Mouse (Mus musculus) forebrain, embryonic 15.5 days (tissue): ENCODE data around the gene Ltc4s. TPM values are rescaled to one million over a fixed set of nuclear protein-coding genes. Genes with fewer than 3 reads are reported as not detected.
A peak's percentile ranks its signal among the peaks of the same experiment; 100 is the strongest.

Experiments
- ATAC-seq: fragments of 200-750 bp; cut with Nextera tagmentation; replicated peaks from 2 replicates; pipeline ENCODE4 v1.8.0; 2017; ENCODE audit warnings: mild to moderate bottlenecking, moderate TSS enrichment, moderate library complexity
- H3K27ac ChIP-seq: fragments of 300-500 bp; sonication (generic); replicated peaks from 2 replicates; pipeline ENCODE4 v1.5.1; 2015; ENCODE audit warnings: mild to moderate bottlenecking, inconsistent platforms
- H3K27me3 ChIP-seq: fragments of 300-500 bp; sonication (generic); 2 replicates; pipeline ENCODE4 v1.6.1; 2015; ENCODE audit warnings: inconsistent platforms
- H3K36me3 ChIP-seq: fragments of 300-500 bp; sonication (generic); 2 replicates; pipeline ENCODE4 v1.6.1; 2015; ENCODE audit warnings: mild to moderate bottlenecking, inconsistent platforms
- H3K4me1 ChIP-seq: fragments of 300-500 bp; sonication (generic); 2 replicates; pipeline ENCODE4 v1.6.1; 2015; ENCODE audit warnings: inconsistent platforms
- H3K4me2 ChIP-seq: fragments of 300-500 bp; sonication (generic); replicated peaks from 2 replicates; pipeline ENCODE4 v1.6.1; 2015; ENCODE audit warnings: mild to moderate bottlenecking, inconsistent platforms
- H3K4me3 ChIP-seq: fragments of 300-500 bp; sonication (generic); 2 replicates; pipeline ENCODE4 v1.5.1; 2015; ENCODE audit warnings: mild to moderate bottlenecking, inconsistent platforms
- H3K9ac ChIP-seq: fragments of 300-500 bp; sonication (generic); replicated peaks from 2 replicates; pipeline ENCODE4 v1.6.1; 2015; ENCODE audit warnings: mild to moderate bottlenecking, inconsistent platforms
- H3K9me3 ChIP-seq: fragments of 300-500 bp; sonication (generic); 2 replicates; pipeline ENCODE4 v1.6.1; 2016; ENCODE audit warnings: inconsistent platforms
- WGBS: fragments of 180-500 bp; shearing (Covaris S2); methylation state at CpG from one replicate; pipeline ENCODE4 v1.1.7; 2015; ENCODE audit warnings: mixed read lengths; 5-methylcytosine and 5-hydroxymethylcytosine counted together
- polyA plus RNA-seq: library from polyadenylated mRNA; unstranded; fragments of >200 nt; fragmentation: Nextera tagmentation; extraction: Ambion mirVana; gene quantifications from 2 replicates; pipeline ENCODE4 v1.2.1, GENCODE M21; 2015

Gene Ltc4s
- polyA plus RNA-seq, 1 experiment from 2014 or later = 2.4 TPM

DNA sequence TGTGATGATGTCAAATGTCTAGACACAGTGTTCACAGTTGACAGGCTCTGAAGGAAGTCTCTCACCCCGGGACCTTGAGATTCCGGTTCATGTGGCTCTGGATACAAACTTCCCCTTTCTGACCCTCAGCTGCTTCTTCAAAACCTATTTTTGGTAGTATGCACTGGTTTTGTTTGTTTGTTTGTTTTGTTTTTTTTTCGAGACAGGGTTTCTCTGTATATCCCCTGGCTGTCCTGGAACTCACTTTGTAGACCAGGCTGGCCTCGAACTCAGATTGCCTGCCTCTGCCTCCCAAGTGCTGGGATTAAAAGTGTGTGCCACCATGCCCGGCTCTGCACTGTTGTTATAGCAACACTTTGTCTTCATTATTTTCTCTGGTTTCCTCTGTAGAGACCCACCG lies 5.5 kb upstream of the Ltc4s start:
- Histone ChIP-seq H3K36me3 (no peaks in the 10 kb centered on the region), H3K9ac (no peak overlapping the region), H3K4me2 (no peak overlapping the region), H3K4me1 (no peaks in the 10 kb centered on the region), H3K9me3 (no peaks in the 10 kb centered on the region), H3K4me3 (no peak overlapping the region), H3K27ac (no peak overlapping the region), H3K27me3 (no peaks in the 10 kb centered on the region)
- WGBS = 76% methylated on average over 6 of the region's 6 CpGs
- ATAC-seq = no peak

DNA sequence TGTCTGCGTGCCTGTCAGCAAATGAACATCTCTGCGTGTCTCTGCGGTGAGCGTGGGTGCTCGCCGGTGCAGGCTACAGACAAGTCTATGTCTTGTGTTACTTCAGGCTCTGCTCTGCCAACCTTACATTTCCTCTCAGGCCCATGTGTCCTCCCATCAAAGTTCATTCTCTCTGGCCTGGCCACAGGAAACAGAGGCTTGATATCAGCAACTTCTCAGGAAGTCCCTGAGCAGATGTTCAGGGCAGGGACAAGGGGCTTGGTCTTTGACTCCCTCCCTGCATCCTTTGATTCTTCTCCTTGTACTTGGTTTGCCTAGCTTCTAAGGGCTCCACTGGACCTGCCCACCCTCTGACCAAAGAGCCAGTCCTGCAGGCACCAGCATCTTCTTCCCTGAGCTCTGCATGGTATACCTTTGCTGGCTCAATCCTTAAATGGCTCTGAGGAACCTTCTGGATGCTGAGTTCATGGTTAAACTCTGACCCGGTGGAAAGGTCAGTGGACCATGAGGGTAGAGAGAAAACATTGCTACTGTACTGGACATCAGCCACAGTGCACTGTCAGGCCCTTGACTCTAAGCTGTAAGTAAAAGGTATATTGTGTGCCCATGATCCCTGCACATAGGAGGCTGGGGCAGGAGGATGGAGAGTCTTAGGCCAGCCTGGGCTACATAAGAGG lies 2.0 kb upstream of the Ltc4s start:
- Histone ChIP-seq H3K36me3 (no peaks in the 10 kb centered on the region), H3K4me1 (peaks cover 17% of the 10 kb centered on the region), H3K9ac (no peak overlapping the region), H3K4me2 (no peak overlapping the region), H3K27me3 (no peaks in the 10 kb centered on the region; the same call in 1 of the 2 replicates), H3K27ac (no peak overlapping the region), H3K4me3 (no peak overlapping the region), H3K9me3 (no peaks in the 10 kb centered on the region)
- no peak for ATAC-seq
- 97% methylated on average over 7 of the region's 7 CpGs for WGBS

DNA sequence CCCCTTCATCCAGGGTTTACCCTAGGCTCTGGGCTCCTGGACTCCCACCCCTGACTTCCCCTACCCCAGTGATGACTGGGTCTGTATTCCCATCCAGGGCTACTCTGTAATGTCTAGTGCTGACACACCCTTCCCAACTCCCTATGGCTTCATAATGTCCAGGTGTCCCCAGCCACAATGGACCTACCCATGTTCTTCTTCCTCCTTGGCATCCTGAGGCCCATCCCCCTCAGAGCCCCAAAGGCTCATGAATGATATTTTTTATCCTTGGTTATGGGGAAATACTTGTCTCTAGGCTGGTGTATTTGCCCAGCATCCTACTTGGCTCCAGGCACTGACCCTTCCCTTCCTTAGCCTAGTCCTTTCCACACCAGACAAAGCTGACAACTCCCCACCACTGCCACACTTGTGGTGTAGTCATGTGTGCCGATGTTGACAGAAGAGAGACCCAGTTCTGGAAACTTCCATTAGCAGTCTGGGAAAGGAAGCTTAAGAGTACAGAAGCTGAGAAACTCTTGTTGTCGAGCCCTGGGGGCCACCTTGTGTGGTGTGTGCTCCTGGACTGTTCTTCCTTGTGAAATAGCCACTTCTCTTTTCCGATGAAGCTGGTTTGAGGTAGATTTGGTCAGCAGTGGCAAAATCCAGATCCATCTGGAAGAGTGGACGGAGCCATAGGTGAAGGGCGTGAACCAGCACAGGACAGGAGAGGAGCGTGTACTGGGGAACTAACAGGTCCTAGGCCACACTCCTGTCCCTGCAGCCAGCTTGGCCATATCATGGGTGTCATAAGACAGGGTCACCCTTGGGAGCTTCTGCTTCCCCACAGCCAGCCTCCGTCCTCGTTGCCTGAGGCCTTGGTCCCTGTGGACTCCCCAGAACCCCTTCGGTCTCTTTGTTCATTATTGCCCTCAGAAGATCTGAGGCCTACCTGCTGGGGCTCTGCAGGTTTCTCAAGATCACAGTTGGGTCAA lies 690 bp upstream of the Ltc4s start:
- no peak overlapping the region for H3K27ac ChIP-seq
- WGBS = 91% methylated on average over 9 of the region's 9 CpGs
- no peaks in the 10 kb centered on the region for H3K9me3 ChIP-seq
- H3K4me1 ChIP-seq = peaks cover 17% of the 10 kb centered on the region
- no peak overlapping the region for H3K4me3 ChIP-seq
- no peaks in the 10 kb centered on the region; the same call in 1 of the 2 replicates for H3K27me3 ChIP-seq
- H3K36me3 ChIP-seq = peaks cover 11% of the 10 kb centered on the region
- no peak for ATAC-seq
- H3K4me2 ChIP-seq = no peak overlapping the region
- no peak overlapping the region for H3K9ac ChIP-seq

DNA sequence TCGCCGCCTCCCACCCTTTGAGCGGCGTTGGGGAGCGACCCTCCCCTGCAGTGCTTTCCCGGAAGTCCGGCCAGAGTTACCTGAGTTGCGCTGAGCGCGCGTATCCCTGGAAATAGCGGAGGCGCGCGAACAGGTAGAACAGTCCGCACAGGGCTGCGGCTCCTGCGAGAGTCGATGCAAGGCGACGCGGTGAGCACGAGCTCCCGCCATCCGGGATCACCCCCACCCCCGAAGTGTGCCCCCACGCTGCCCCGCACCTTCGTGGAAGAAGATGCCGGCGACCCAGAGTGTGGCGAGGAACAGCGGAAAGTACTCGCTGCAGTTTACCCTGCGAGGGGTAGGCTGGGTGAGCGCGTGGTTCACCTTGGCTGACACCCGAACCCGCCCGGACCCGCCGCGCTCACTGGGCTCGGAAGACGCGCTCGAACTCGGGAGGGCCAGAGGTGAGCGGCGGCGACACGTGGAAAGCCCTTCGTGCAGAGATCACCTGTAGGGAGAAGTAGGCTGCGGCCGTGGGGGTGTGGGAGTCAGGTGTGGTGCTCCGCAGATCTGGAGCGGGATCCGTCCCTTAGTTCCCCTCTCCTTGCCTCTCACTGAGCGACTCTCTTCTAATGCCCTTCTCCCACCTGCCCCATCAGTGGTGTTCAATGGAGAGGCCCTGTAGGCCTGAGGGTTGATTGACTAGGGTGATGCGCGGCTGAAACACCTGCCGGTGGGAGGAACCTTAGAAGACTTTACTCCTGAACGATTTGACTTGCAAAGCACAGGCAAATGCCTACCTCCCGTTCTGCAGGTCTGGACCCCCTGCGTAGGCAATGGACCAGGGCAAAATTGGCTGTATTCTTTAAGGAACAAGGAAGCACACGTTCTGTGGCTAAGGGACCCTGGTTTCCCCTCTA lies 1.2 kb downstream of the Ltc4s start:
- Histone ChIP-seq H3K4me2 (peak overlapping the region; percentile 77), H3K9me3 (no peaks in the 10 kb centered on the region), H3K4me1 (peaks cover 17% of the 10 kb centered on the region), H3K27me3 (no peaks in the 10 kb centered on the region; the same call in 1 of the 2 replicates), H3K9ac (peak overlapping the region; percentile 53), H3K4me3 (peak overlapping the region; percentile 61), H3K27ac (no peak overlapping the region), H3K36me3 (peaks cover 30% of the 10 kb centered on the region)
- WGBS = 2% methylated on average over 61 of the region's 66 CpGs
- peak; percentile 14 for ATAC-seq

DNA sequence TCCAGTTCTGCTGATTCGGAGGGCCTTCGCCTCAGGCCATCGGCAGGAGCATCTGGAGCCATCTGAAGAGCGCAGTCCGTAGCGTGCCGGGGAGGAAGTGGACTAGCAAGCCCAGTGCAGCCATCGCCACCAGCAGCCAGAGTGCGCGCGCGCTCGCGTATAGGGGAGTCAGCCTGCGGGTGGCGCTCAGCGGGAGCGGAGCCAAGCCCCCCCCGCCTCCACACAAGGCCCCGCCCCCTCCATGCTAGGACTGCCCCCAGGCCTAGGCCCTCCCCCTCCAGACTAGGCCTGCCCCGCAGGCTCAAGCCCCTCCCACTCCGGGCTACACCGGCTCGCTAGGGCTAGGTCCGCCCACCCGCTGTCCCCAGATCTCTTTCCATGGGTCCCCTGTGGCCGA lies 1.9 kb downstream of the Ltc4s start:
- Histone ChIP-seq H3K4me2 (peak overlapping the region; percentile 77), H3K27me3 (no peaks in the 10 kb centered on the region; the same call in 1 of the 2 replicates), H3K4me1 (peaks cover 17% of the 10 kb centered on the region), H3K27ac (no peak overlapping the region), H3K9me3 (no peaks in the 10 kb centered on the region), H3K9ac (peak overlapping the region; percentile 53), H3K36me3 (peaks cover 33% of the 10 kb centered on the region), H3K4me3 (peak overlapping the region; percentile 61)
- peak; percentile 91 for ATAC-seq
- 0% methylated on average over 26 of the region's 27 CpGs for WGBS

DNA sequence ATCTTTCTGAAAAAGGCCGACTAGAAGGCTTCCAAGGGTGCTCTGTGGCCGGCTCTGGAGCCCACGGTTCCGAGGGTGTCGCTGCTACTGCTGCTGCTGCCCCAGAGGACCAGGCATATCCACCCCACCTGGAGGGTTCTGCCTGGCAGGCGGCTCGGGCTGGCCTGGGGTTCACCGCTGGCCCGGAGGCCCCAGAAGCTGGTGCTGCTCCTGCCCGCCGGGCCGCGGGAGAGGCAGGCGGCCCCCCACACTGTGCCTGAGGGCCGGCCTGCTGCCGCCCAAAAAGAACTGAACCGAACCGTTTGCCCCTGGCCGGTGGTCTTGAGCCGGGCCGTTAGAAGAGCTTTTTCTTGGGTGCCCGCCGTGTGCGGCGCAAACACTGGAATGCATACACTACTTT lies 3.8 kb downstream of the Ltc4s start:
- H3K9ac ChIP-seq = no peak overlapping the region
- peaks cover 26% of the 10 kb centered on the region for H3K4me1 ChIP-seq
- H3K4me3 ChIP-seq = no peak overlapping the region
- H3K27ac ChIP-seq = no peak overlapping the region
- WGBS = 92% methylated on average over 25 of the region's 25 CpGs
- no peaks in the 10 kb centered on the region; the same call in 1 of the 2 replicates for H3K27me3 ChIP-seq
- H3K9me3 ChIP-seq = no peaks in the 10 kb centered on the region
- no peak for ATAC-seq
- peaks cover 35% of the 10 kb centered on the region for H3K36me3 ChIP-seq
- no peak overlapping the region for H3K4me2 ChIP-seq

DNA sequence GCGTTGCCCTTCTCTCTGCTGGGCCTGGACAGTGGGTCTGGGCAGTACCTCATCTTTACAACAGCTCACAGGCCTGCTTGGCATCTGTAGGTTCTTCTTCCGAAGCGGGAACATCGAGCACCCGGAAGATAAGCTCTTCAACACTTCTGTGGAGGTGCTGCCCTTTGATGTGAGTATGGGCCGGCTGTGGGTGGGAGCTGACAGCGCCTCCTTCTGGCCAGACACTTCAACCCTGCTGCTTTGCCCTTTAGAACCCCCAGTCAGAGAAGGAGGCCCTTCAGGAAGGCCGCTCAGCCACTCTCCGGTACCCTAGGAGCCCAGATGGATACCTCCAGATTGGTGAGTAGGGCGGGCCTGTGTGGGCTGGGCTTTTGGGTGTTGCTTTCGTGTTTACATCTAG lies 4.4 kb downstream of the Ltc4s start:
- peaks cover 32% of the 10 kb centered on the region for H3K4me1 ChIP-seq
- no peak overlapping the region for H3K4me3 ChIP-seq
- no peak overlapping the region for H3K27ac ChIP-seq
- WGBS = 86% methylated on average over 11 of the region's 11 CpGs
- H3K9me3 ChIP-seq = no peaks in the 10 kb centered on the region
- no peaks in the 10 kb centered on the region; the same call in 1 of the 2 replicates for H3K27me3 ChIP-seq
- no peak overlapping the region for H3K9ac ChIP-seq
- ATAC-seq = no peak
- peaks cover 35% of the 10 kb centered on the region for H3K36me3 ChIP-seq
- H3K4me2 ChIP-seq = no peak overlapping the region

DNA sequence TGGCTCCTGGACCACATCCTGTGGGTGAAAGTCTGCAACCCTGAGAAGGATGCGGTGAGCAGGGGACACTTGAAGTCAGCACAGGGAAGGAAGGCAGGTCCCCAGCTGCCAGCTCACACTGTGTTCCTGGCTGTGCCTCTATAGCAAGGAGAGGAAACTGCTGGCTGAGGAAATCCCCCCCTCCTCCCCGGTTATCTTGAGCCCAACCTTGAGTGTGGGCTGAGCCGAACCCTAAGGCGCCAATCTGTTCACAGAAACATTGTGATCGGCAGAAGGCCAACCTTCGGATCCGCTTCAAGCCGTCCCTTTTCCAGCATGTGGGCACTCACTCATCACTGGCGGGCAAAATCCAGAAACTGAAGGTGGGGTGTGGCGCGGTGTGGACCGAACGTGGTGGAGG lies 5.4 kb downstream of the Ltc4s start:
- Histone ChIP-seq H3K9me3 (no peaks in the 10 kb centered on the region), H3K4me1 (peaks cover 40% of the 10 kb centered on the region), H3K27ac (no peak overlapping the region), H3K36me3 (peaks cover 35% of the 10 kb centered on the region), H3K4me2 (no peak overlapping the region), H3K27me3 (no peaks in the 10 kb centered on the region; the same call in 1 of the 2 replicates), H3K9ac (no peak overlapping the region), H3K4me3 (no peak overlapping the region)
- 93% methylated on average over 13 of the region's 13 CpGs for WGBS
- ATAC-seq = no peak

DNA sequence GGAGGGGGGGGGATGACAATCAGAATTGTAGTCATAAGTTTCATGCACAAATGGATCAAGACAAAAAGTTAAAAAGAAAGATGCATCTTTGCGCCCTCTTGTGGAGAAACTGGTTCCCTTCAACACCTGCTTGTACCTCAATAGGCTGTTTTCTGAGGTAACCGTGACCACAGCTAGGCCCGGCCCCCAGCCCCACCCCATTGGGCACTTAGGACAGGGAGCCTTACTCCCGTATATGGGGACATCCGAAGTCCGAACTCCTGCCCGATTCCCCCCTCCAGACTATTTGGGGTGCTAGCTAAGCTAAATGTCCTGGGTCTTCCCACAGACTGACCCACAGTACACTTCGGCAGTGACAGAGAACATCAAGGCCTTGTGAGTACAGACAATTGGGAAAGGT lies 7.0 kb downstream of the Ltc4s start:
- H3K27me3 ChIP-seq = no peaks in the 10 kb centered on the region
- WGBS = 19% methylated on average over 8 of the region's 8 CpGs
- H3K9ac ChIP-seq = no peak overlapping the region
- no peak for ATAC-seq
- peaks cover 48% of the 10 kb centered on the region for H3K4me1 ChIP-seq
- no peaks in the 10 kb centered on the region for H3K9me3 ChIP-seq
- peaks cover 35% of the 10 kb centered on the region for H3K36me3 ChIP-seq
- no peak overlapping the region for H3K4me3 ChIP-seq
- no peak overlapping the region for H3K27ac ChIP-seq
- H3K4me2 ChIP-seq = peak overlapping the region; percentile 40

DNA sequence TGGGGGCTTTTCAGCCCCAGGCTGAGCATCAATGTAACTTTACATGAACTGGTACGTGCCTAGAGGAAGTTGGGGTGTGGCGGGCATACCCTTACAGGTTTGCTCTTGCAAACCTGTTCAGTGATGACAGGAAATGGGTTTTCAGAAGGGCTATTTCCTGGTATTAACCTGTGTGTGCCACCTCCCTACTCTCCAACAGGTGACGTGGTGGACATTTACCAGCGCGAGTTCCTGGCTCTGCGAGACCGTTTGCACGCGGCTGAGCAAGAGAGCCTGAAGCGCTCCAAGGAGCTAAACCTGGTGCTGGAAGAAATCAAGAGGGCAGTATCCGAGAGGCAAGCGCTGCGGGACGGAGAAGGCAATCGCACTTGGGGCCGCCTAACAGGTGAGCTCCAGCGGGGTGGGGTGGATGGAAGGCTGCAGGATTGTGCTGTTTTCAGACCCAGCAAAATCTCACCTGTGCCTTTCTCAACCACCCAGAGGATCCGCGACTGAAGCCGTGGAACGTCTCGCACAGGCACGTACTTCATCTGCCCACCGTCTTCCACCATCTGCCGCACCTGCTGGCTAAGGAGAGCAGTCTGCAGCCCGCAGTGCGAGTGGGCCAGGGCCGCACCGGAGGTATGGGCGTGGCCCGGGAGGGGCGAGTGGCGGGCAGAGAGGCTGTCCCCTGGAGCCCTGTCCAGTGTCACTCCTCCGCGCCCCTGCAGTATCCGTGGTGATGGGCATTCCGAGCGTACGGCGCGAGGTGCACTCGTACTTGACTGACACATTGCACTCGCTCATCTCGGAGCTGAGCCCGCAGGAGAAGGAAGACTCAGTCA lies 7.7 kb downstream of the Ltc4s start:
- Histone ChIP-seq H3K27me3 (no peaks in the 10 kb centered on the region), H3K4me2 (peak overlapping the region; percentile 40), H3K4me1 (peaks cover 47% of the 10 kb centered on the region), H3K9ac (no peak overlapping the region), H3K36me3 (peaks cover 35% of the 10 kb centered on the region), H3K27ac (no peak overlapping the region; the same call in 1 of the 2 replicates), H3K9me3 (no peaks in the 10 kb centered on the region), H3K4me3 (no peak overlapping the region)
- 25% methylated on average over 45 of the region's 45 CpGs for WGBS
- peak; percentile 18 for ATAC-seq
